Mouse (Mus musculus) intestine, postnatal 0 days (tissue): ENCODE results near the gene Ccdc42. TPM values are rescaled to one million over a fixed set of nuclear protein-coding genes. Genes with fewer than 3 reads are reported as not detected.
A peak's percentile ranks its signal among the peaks of the same experiment; 100 is the strongest.

ENCODE experiments used
- ATAC-seq: fragments of 200-750 bp; cut with Nextera tagmentation; 2 replicates; pipeline ENCODE4 v1.8.0; 2017; ENCODE audit warnings: mild to moderate bottlenecking, moderate TSS enrichment, moderate library complexity
- H3K27ac ChIP-seq: fragments of 300-500 bp; sonication (generic); 2 replicates; pipeline ENCODE4 v1.5.1; 2014; ENCODE audit warnings: mild to moderate bottlenecking, low read depth, low read length, moderate library complexity
- H3K27me3 ChIP-seq: fragments of 300-500 bp; sonication (generic); replicated peaks from 2 replicates; pipeline ENCODE4 v1.6.1; 2014; ENCODE audit warnings: low read length, mixed read lengths; ENCODE audit not compliant: control insufficient read depth, insufficient read depth
- H3K36me3 ChIP-seq: fragments of 300-500 bp; sonication (generic); 2 replicates; pipeline ENCODE4 v1.6.1; 2014; ENCODE audit warnings: mild to moderate bottlenecking, moderate library complexity; ENCODE audit not compliant: control insufficient read depth, insufficient read depth
- H3K4me1 ChIP-seq: fragments of 300-500 bp; sonication (generic); replicated peaks from 2 replicates; pipeline ENCODE4 v1.6.1; 2014; ENCODE audit warnings: antibody characterized with exemption, low read length, mixed read lengths; ENCODE audit not compliant: control insufficient read depth, insufficient read depth
- H3K4me2 ChIP-seq: fragments of 300-500 bp; sonication (generic); replicated peaks from 2 replicates; pipeline ENCODE4 v1.6.1; 2014; ENCODE audit warnings: low read depth, mild to moderate bottlenecking, moderate library complexity
- H3K4me3 ChIP-seq: fragments of 300-500 bp; sonication (generic); 2 replicates; pipeline ENCODE4 v1.5.1; 2014; ENCODE audit warnings: low read depth, low read length
- H3K9ac ChIP-seq: fragments of 300-500 bp; sonication (generic); 2 replicates; pipeline ENCODE4 v1.6.1; 2014; ENCODE audit warnings: mild to moderate bottlenecking, low read depth, low read length
- H3K9me3 ChIP-seq: fragments of 300-500 bp; sonication (generic); 2 replicates; pipeline ENCODE4 v1.6.1; 2016; ENCODE audit warnings: mixed run types; ENCODE audit not compliant: control insufficient read depth
- CTCF ChIP-seq: sonication (generic); IDR thresholded peaks from 2 replicates; pipeline ENCODE4 v1.5.1; 2016; ENCODE audit warnings: low read depth, mild to moderate bottlenecking, control low read depth, antibody characterized with exemption, moderate library complexity
- WGBS: fragments of 180-500 bp; shearing (Covaris S2); extraction: QIAGEN DNeasy Blood & Tissue Kit; methylation state at CpG from one replicate; pipeline ENCODE4 v1.1.7; 2014; 5-methylcytosine and 5-hydroxymethylcytosine counted together
- polyA plus RNA-seq: library from polyadenylated mRNA; unstranded; fragments of >200 nt; fragmentation: Nextera tagmentation; extraction: Ambion mirVana; gene quantifications from 2 replicates; pipeline ENCODE4 v1.2.1, GENCODE M21; 2015

Gene Ccdc42
- polyA plus RNA-seq, 1 experiment from 2014 or later: 0.21 TPM

DNA sequence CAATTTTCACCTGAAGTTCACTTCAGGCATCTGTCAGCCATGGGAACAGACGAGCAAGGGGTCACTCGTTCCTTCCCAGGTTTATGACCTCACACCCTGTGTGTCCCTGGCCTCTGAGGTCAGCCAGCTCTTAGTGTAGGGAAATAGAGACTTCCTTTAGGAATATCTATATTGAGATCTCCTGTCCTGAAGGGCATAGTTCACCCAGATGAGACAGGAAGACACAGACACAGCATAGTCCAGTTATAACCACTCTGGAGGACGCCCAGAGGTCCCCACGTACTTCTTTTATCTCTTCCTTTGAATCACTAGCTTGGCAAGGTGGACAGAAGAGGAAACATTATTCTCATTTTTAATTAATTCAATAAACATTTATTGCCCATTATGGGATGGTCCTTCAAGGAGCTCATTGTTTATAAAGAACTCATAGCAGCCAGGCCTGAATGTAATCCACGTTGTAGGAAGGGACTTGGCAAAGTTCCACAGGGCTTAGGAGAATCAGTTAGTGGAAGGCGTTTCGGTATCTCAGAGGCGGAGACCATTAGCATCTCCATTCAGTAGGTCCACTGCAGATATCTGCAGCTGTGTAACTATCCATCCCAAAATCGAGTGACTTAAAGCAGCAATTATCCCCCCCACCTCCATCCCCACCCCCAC, 23.2 kb downstream of the Ccdc42 start:
- WGBS: 33% methylated on average over 9 of the region's 9 CpGs
- Histone ChIP-seq H3K36me3 (no peaks in the 10 kb centered on the region), H3K4me3 (no peak overlapping the region), H3K9me3 (no peaks in the 10 kb centered on the region), H3K27me3 (no peaks in the 10 kb centered on the region), H3K4me1 (no peaks in the 10 kb centered on the region), H3K27ac (no peak overlapping the region), H3K4me2 (no peak overlapping the region), H3K9ac (no peak overlapping the region)
- no peak for TF ChIP-seq CTCF
- ATAC-seq: no peak

DNA sequence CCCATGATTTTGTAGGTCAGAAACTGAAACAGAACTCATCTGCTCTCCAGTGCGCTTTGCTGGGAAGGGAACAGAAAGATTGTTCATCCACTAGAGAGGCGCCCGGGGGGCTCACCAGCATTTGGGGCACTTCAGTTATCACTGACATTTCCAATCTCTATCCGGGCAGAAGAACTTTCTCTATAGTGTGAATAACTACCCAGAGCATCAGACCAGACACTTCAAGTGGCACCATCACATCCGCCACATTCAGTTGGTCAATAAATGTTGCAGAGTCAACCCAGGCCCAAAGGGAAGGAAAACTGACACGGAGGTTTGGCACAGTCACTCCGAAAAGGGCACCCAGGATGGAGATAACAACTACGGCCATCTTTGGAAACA, 23.7 kb downstream of the Ccdc42 start:
- H3K4me2 ChIP-seq: no peak overlapping the region
- no peak for TF ChIP-seq CTCF
- no peaks in the 10 kb centered on the region for H3K36me3 ChIP-seq
- no peak overlapping the region for H3K27ac ChIP-seq
- H3K4me1 ChIP-seq: no peaks in the 10 kb centered on the region
- no peaks in the 10 kb centered on the region for H3K27me3 ChIP-seq
- no peak overlapping the region for H3K4me3 ChIP-seq
- ATAC-seq: no peak
- H3K9ac ChIP-seq: no peak overlapping the region
- 78% methylated on average over 8 of the region's 8 CpGs for WGBS
- H3K9me3 ChIP-seq: no peaks in the 10 kb centered on the region

DNA sequence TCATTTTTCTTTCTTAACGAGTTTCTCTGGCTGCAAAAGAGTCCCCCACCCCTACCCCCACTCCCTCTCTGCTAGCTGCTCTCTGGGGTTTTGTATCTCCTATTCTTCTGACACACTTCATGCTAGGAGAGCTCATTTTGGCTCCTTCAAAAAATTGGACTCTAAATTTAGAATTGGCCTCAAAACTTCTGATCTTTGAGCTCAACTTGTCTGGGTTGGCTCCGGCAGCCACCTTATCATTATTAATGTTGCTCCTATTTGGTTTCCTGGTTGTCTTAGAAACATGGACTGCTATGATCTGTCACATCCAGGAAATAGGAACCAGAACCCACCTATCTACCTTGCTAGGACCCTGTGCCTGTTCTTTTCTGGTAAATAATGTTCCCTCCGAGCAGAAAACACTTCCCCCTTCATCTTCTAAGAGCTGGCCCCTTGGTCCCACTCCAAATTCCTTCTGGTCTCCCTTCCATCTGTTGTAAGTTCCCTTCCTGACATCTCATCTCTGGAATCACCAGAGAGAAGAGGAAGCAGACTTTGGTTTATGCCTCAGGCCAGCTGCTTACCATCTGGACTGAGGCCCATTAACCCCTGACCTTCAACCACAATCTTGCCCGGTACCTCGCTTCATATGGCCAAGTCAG, 26.4 kb downstream of the Ccdc42 start:
- Histone ChIP-seq H3K36me3 (no peaks in the 10 kb centered on the region), H3K4me2 (no peak overlapping the region), H3K4me3 (no peak overlapping the region), H3K9me3 (no peaks in the 10 kb centered on the region), H3K4me1 (no peaks in the 10 kb centered on the region), H3K9ac (no peak overlapping the region), H3K27ac (no peak overlapping the region), H3K27me3 (no peaks in the 10 kb centered on the region)
- no peak for TF ChIP-seq CTCF
- ATAC-seq: no peak
- WGBS: 45% methylated on average over 5 of the region's 5 CpGs

DNA sequence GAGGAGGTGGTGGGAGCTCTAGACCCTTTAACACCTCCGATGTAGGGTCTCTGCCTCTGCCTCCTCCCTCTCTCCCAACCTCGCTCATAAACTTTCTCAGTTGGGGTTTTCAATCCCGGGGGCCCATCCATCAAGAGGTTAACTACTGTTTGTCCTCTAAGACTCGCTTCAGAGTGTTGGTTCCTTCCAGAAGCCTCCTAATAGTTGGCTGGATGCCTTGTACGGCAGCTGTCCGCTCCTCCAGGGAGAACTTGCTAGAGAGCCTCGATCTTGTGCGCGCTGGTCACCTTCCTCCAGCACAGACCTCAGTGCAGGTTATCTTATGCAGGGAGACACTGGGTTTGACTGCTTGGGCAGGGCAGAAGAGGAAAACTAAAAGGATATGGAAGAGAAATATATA, 35.9 kb downstream of the Ccdc42 start:
- no peak for ATAC-seq
- no peaks in the 10 kb centered on the region for H3K4me1 ChIP-seq
- no peak overlapping the region for H3K4me3 ChIP-seq

DNA sequence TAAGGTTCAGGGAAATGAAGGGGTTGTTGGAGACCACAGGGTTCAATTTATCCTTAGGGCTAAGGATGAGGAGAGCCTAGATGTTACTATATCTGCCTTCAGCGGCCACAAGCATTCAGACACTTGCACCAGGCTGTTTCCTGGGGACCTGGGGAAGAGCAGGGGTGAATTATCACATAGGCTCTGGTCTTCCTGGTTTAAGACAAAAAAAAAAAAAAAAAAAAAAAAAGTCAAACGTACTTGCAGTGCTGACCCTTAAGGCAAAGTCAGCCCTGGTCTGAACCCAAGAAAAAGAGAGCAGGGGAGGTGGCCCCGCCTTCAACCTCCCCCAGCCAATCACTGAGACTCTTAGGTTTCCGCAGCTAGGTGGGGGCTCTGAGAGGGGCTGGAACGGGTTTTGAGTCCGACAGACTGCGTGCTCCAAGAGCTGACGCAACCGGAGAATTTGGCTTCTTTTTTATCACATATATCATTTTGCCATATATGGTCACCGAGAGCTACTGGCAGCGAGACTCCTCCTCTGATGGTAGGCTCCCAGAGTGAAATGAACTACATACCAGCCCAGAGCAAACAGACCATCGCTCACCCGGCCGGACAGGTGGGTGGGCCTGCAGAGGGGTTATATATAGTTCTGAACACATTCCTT, 36.5 kb downstream of the Ccdc42 start:
- Histone ChIP-seq H3K27ac (peak overlapping the region; percentile 23; the same call in 1 of the 2 replicates), H3K27me3 (no peaks in the 10 kb centered on the region), H3K4me2 (peak overlapping the region; percentile 48), H3K9ac (no peak overlapping the region), H3K9me3 (no peaks in the 10 kb centered on the region), H3K4me1 (no peaks in the 10 kb centered on the region), H3K36me3 (no peaks in the 10 kb centered on the region), H3K4me3 (no peak overlapping the region)
- peak; percentile 68 for ATAC-seq
- no peak for TF ChIP-seq CTCF
- WGBS: 3% methylated on average over 13 of the region's 14 CpGs

More for the DNA sequence above, 35.9 kb downstream of the Ccdc42 start:
- WGBS: 47% methylated on average over 9 of the region's 9 CpGs
- Histone ChIP-seq H3K4me2 (no peak overlapping the region; the same call in 1 of the 2 replicates), H3K27me3 (no peaks in the 10 kb centered on the region), H3K9ac (no peak overlapping the region), H3K36me3 (no peaks in the 10 kb centered on the region), H3K27ac (peak overlapping the region; percentile 4; the same call in 1 of the 2 replicates), H3K9me3 (no peaks in the 10 kb centered on the region)
- no peak for TF ChIP-seq CTCF

DNA sequence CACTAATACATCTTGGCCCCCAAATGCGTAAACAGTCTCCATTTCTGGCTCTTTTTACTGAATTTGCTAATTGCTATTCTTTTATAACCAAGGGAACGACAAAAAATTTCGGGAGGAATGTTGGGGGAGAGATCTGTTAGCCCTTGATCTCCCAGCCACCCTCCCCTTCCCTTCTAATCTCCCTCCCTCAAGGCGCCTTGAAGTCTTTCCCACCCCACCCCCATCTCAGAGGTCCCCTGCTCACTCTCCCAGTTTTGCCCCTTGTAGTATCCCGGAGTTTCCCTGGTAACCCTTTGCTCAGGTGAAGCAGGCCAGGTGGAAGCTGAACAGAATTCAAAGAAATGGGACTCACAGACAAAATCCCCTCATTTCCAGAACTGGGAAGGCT, 37.0 kb downstream of the Ccdc42 start:
- H3K4me2 ChIP-seq: peak overlapping the region; percentile 48; the same call in 1 of the 2 replicates
- no peak overlapping the region for H3K4me3 ChIP-seq
- no peaks in the 10 kb centered on the region for H3K4me1 ChIP-seq
- peak overlapping the region; percentile 75 for H3K27ac ChIP-seq
- no peaks in the 10 kb centered on the region for H3K27me3 ChIP-seq
- H3K9ac ChIP-seq: no peak overlapping the region
- WGBS: 17% methylated on average over 5 of the region's 5 CpGs
- ATAC-seq: 0 out of 2 replicates have a peak, but pooled peaks have one; percentile 25
- no peaks in the 10 kb centered on the region for H3K36me3 ChIP-seq
- no peak for TF ChIP-seq CTCF
- no peaks in the 10 kb centered on the region for H3K9me3 ChIP-seq
